Mouse (Mus musculus) embryonic facial prominence, embryonic 11.5 days (tissue): ENCODE measurements around the gene Zfp622. TPM values are rescaled to one million over a fixed set of nuclear protein-coding genes. Genes with fewer than 3 reads are reported as not detected.
"Not testable (repeated sequence)": the region's sequence is repeated elsewhere in the genome, so short reads cannot be mapped to it uniquely, and the experiment has no call there.

ENCODE experiments used
- ATAC-seq: fragments of 200-750 bp; cut with Nextera tagmentation; replicated peaks from 2 replicates; pipeline ENCODE4 v1.8.0; 2017; ENCODE audit warnings: low read depth; ENCODE audit not compliant: insufficient number of reproducible peaks, low FRiP score, low TSS enrichment
- DNase-seq: peaks from one replicate; pipeline ENCODE4 v3.0.0-alpha.2; 2015; ENCODE audit warnings: low spot score
- H3K27ac ChIP-seq: fragments of 300-500 bp; sonication (generic); replicated peaks from 2 replicates; pipeline ENCODE4 v1.5.1; 2014; ENCODE audit warnings: mild to moderate bottlenecking, low read depth, low read length, control low read depth
- H3K27me3 ChIP-seq: fragments of 300-500 bp; sonication (generic); 2 replicates; pipeline ENCODE4 v1.6.1; 2014; ENCODE audit warnings: mild to moderate bottlenecking, low read length, moderate library complexity, mixed read lengths; ENCODE audit not compliant: control insufficient read depth, insufficient read depth
- H3K36me3 ChIP-seq: fragments of 300-500 bp; sonication (generic); replicated peaks from 2 replicates; pipeline ENCODE4 v1.6.1; 2014; ENCODE audit warnings: low read depth, mild to moderate bottlenecking, low read length, moderate library complexity, mixed read lengths; ENCODE audit not compliant: control insufficient read depth, insufficient read depth
- H3K4me1 ChIP-seq: fragments of 300-500 bp; sonication (generic); 2 replicates; pipeline ENCODE4 v1.6.1; 2014; ENCODE audit warnings: low read length, mixed read lengths; ENCODE audit not compliant: control insufficient read depth, insufficient read depth
- H3K4me2 ChIP-seq: fragments of 300-500 bp; sonication (generic); 2 replicates; pipeline ENCODE4 v1.6.1; 2014; ENCODE audit warnings: low read depth, mild to moderate bottlenecking, control low read depth, low read length, moderate library complexity
- H3K4me3 ChIP-seq: fragments of 300-500 bp; sonication (generic); 2 replicates; pipeline ENCODE4 v1.5.1; 2014; ENCODE audit warnings: low read depth, low read length, control low read depth
- H3K9ac ChIP-seq: fragments of 300-500 bp; sonication (generic); replicated peaks from 2 replicates; pipeline ENCODE4 v1.6.1; 2014; ENCODE audit warnings: mild to moderate bottlenecking, control low read depth, low read length
- H3K9me3 ChIP-seq: fragments of 300-500 bp; sonication (generic); replicated peaks from 2 replicates; pipeline ENCODE4 v1.6.1; 2016; ENCODE audit warnings: mild to moderate bottlenecking, low read length, inconsistent platforms, mixed read lengths; ENCODE audit not compliant: control insufficient read depth
- WGBS: fragments of 180-500 bp; shearing (Covaris S2); extraction: QIAGEN DNeasy Blood & Tissue Kit; methylation state at CpG from one replicate; pipeline ENCODE4 v1.1.7; 2014; 5-methylcytosine and 5-hydroxymethylcytosine counted together
- polyA plus RNA-seq: library from polyadenylated mRNA; unstranded; fragments of >200 nt; fragmentation: Nextera tagmentation; extraction: Ambion mirVana; gene quantifications from 2 replicates; pipeline ENCODE4 v1.2.1, GENCODE M21; 2014

The Zfp622 gene
- polyA plus RNA-seq, 1 experiment from 2014 or later = 31.0 TPM

- no peak overlapping the region for H3K4me2 ChIP-seq
- no peaks in the 10 kb centered on the region for H3K36me3 ChIP-seq
- H3K4me1 ChIP-seq = no peaks in the 10 kb centered on the region
- H3K27me3 ChIP-seq = no peaks in the 10 kb centered on the region
- ATAC-seq (no peak), DNase-seq (no peak)
- H3K9ac ChIP-seq = no peak overlapping the region
- H3K27ac ChIP-seq = no peak overlapping the region
- no peaks in the 10 kb centered on the region for H3K9me3 ChIP-seq
- no peak overlapping the region for H3K4me3 ChIP-seq
- 88% methylated on average over 6 of the region's 6 CpGs for WGBS
Observed at GRCm38 (mm10) chr15:25975810-25976209, 8.4 kb upstream of the Zfp622 start.

- peak overlapping the region; percentile 69 for H3K9ac ChIP-seq
- not testable (repeated sequence) for DNase-seq, H3K9me3 ChIP-seq, H3K27me3 ChIP-seq, H3K4me1 ChIP-seq, H3K36me3 ChIP-seq
- H3K27ac ChIP-seq = 0 out of 2 replicates have a peak overlapping the region, but pooled peaks have one; percentile 70
- H3K4me2 ChIP-seq = peak overlapping the region; percentile 42
- WGBS = 21% methylated on average over 6 of the region's 6 CpGs
- peak overlapping the region; percentile 99 for H3K4me3 ChIP-seq
- peak; percentile 39; the same call in 1 of the 2 replicates for ATAC-seq
Observed at GRCm38 (mm10) chr15:25983614-25984013, 552 bp upstream of the Zfp622 start.

GRCm38 (mm10) chr15:25984734-25985492 is 747 bp downstream of the Zfp622 start:
- peak; percentile 11 for DNase-seq
- under 1% methylated on average over 60 of the region's 71 CpGs for WGBS
- no peaks in the 10 kb centered on the region for H3K36me3 ChIP-seq
- H3K4me1 ChIP-seq = no peaks in the 10 kb centered on the region
- peak overlapping the region; percentile 86 for H3K4me2 ChIP-seq
- H3K9ac ChIP-seq = peak overlapping the region; percentile 88
- H3K9me3 ChIP-seq = no peaks in the 10 kb centered on the region
- no peaks in the 10 kb centered on the region for H3K27me3 ChIP-seq
- peak overlapping the region; percentile 99 for H3K4me3 ChIP-seq
- peak overlapping the region; percentile 70 for H3K27ac ChIP-seq
- no peak for ATAC-seq

GRCm38 (mm10) chr15:25992992-25993727 is 9.0 kb downstream of the Zfp622 start:
- Histone ChIP-seq H3K36me3 (peaks cover 3% of the 10 kb centered on the region; the same call in 1 of the 2 replicates), H3K4me2 (no peak overlapping the region)
- peak; percentile 88 for DNase-seq

GRCm38 (mm10) chr15:25995521-25995920 is 11.4 kb downstream of the Zfp622 start:
- DNase-seq (peak; percentile 75), ATAC-seq (no peak)
- H3K27ac ChIP-seq = no peak overlapping the region
- peaks cover 3% of the 10 kb centered on the region; the same call in 1 of the 2 replicates for H3K36me3 ChIP-seq
- WGBS = 38% methylated on average over 2 of the region's 2 CpGs
- no peak overlapping the region for H3K4me3 ChIP-seq
- H3K4me2 ChIP-seq = no peak overlapping the region
- no peak overlapping the region for H3K9ac ChIP-seq
- H3K27me3 ChIP-seq = no peaks in the 10 kb centered on the region
- H3K4me1 ChIP-seq = no peaks in the 10 kb centered on the region
- H3K9me3 ChIP-seq = no peaks in the 10 kb centered on the region

More at GRCm38 (mm10) chr15:25992992-25993727, 9.0 kb downstream of the Zfp622 start:
- Histone ChIP-seq H3K9ac (no peak overlapping the region), H3K4me3 (no peak overlapping the region), H3K27me3 (no peaks in the 10 kb centered on the region), H3K4me1 (no peaks in the 10 kb centered on the region), H3K9me3 (no peaks in the 10 kb centered on the region), H3K27ac (no peak overlapping the region)
- WGBS = 60% methylated on average over 8 of the region's 8 CpGs
- ATAC-seq = no peak

- not testable (repeated sequence) for ATAC-seq
Observed at GRCm38 (mm10) chr15:25999545-25999944, 15.4 kb downstream of the Zfp622 start.

GRCm38 (mm10) chr15:26008621-26009020 is 24.5 kb downstream of the Zfp622 start:
- no peak overlapping the region for H3K4me3 ChIP-seq
- H3K4me2 ChIP-seq = no peak overlapping the region
- H3K9me3 ChIP-seq = no peaks in the 10 kb centered on the region
- WGBS = 81% methylated on average over 3 of the region's 3 CpGs
- no peaks in the 10 kb centered on the region for H3K36me3 ChIP-seq
- ATAC-seq (no peak), DNase-seq (no peak)
- no peaks in the 10 kb centered on the region for H3K27me3 ChIP-seq
- no peak overlapping the region for H3K9ac ChIP-seq
- H3K27ac ChIP-seq = no peak overlapping the region
- H3K4me1 ChIP-seq = no peaks in the 10 kb centered on the region

More at GRCm38 (mm10) chr15:25999545-25999944, 15.4 kb downstream of the Zfp622 start:
- H3K27me3 ChIP-seq, H3K4me2 ChIP-seq, H3K4me1 ChIP-seq, H3K9me3 ChIP-seq, H3K27ac ChIP-seq, DNase-seq, H3K4me3 ChIP-seq, H3K9ac ChIP-seq, H3K36me3 ChIP-seq: not testable (repeated sequence)
- 58% methylated on average over 5 of the region's 5 CpGs for WGBS

GRCm38 (mm10) chr15:26012891-26013290 is 28.7 kb downstream of the Zfp622 start:
- H3K27me3 ChIP-seq = no peaks in the 10 kb centered on the region
- no peaks in the 10 kb centered on the region for H3K9me3 ChIP-seq
- WGBS = 46% methylated on average over 4 of the region's 4 CpGs
- H3K36me3 ChIP-seq = no peaks in the 10 kb centered on the region
- H3K4me3 ChIP-seq = no peak overlapping the region
- DNase-seq = peak; percentile 1
- H3K27ac ChIP-seq = no peak overlapping the region
- no peaks in the 10 kb centered on the region for H3K4me1 ChIP-seq
- no peak overlapping the region for H3K4me2 ChIP-seq
- ATAC-seq = no peak
- H3K9ac ChIP-seq = no peak overlapping the region
